Mouse (Mus musculus) testis, adult 2 months (tissue): ENCODE results near the gene Ttll8.

Experiments used
- CTCF ChIP-seq: fragments of 200-500 bp; IDR thresholded peaks from 2 replicates; pipeline ENCODE4 v1.5.1; 2012; ENCODE audit warnings: low read depth, mild to moderate bottlenecking, inconsistent platforms, low read length, moderate library complexity; ENCODE audit not compliant: control insufficient read depth, insufficient read depth, insufficient replicate concordance
- POLR2A ChIP-seq: fragments of 200-500 bp; IDR thresholded peaks from 2 replicates; pipeline ENCODE4 v1.6.1; 2012; ENCODE audit warnings: low read depth, mild to moderate bottlenecking, inconsistent platforms, low read length, moderate library complexity; ENCODE audit not compliant: control insufficient read depth

- TF ChIP-seq CTCF (no peak), POLR2A (no peak)
These were observed 103.9 kb downstream of the Ttll8 start for GRCm38 (mm10) chr15:88850146-88850826.
